Mouse (Mus musculus): ENCODE data around the gene Nlrp9a. TPM values are rescaled to one million over a fixed set of nuclear protein-coding genes. Genes with fewer than 3 reads are reported as not detected.
"Not testable (repeated sequence)": the region's sequence is repeated elsewhere in the genome, so short reads cannot be mapped to it uniquely, and the experiment has no call there.

Nlrp9a gene
- not detected in 2 replicates for polyA plus RNA-seq (2014; fragmentation: Nextera tagmentation; extraction: Ambion mirVana)

DNA sequence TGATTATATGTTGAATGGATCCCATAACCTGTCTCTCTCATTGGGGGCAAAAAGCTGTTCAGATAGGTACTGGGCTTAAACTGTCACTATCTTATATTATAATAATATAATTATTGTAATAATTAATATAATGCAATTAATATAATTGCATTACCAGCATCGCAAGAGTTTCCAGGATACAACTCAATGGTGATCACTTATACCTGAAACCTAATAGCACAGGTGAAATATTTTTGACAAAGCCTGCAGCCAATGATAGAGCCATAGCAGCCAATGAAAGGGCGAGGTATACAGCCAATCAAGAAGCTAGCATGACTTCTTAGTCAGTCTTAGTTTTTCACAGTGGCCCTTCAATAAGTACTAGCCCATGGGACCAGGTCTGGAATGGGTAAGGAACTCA lies at the start of gene Nlrp9a:
TSS of gene Nlrp9a (plus strand) at position 301 of the 400 bp plus-strand sequence.
- H3K4me3 ChIP-seq (ENCODE audit: low read depth, low read length); H3K27me3 ChIP-seq (replicated peaks; ENCODE audit: control insufficient read depth, insufficient read depth, low read length); ATAC-seq (replicated peaks; ENCODE audit: low FRiP score); H3K4me2 ChIP-seq; H3K9me3 ChIP-seq (ENCODE audit: control insufficient read depth, low read length); H3K9ac ChIP-seq (ENCODE audit: low read depth, low read length); H3K4me1 ChIP-seq (replicated peaks; ENCODE audit: control insufficient read depth, insufficient read depth, low read length); H3K36me3 ChIP-seq (ENCODE audit: control insufficient read depth, insufficient read depth, low read length); DNase-seq (ENCODE audit: low spot score); H3K27ac ChIP-seq (ENCODE audit: low read depth, low read length): not testable (repeated sequence)
- 72% methylated on average over 2 of the region's 2 CpGs for WGBS

DNA sequence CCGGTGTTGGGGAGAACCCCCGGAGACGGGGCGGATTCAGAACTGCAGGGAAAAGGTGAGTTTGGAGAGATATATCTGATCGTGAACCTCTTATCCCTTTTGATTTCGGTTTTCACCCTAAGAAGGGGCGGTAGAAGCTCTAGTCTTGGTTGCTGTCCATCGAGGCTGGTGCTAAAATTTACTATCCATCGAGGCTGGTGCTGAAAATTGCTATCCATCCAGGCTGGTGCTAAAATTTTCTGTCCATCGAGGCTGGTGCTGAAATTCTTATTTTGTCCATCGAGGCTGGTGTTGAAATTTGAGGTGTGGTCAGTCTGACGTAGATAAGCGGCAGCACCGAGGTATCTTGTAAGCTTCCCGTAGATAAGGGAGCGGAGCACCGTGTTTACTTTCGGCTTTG lies 45.3 kb upstream of the Nlrp9a start:
- not testable (repeated sequence) for DNase-seq (ENCODE audit: low spot score); H3K9ac ChIP-seq (ENCODE audit: low read depth, low read length); H3K36me3 ChIP-seq (ENCODE audit: control insufficient read depth, insufficient read depth, low read length); H3K4me3 ChIP-seq (ENCODE audit: low read depth, low read length); H3K27me3 ChIP-seq (replicated peaks; ENCODE audit: control insufficient read depth, insufficient read depth, low read length); H3K9me3 ChIP-seq (ENCODE audit: control insufficient read depth, low read length); ATAC-seq (replicated peaks; ENCODE audit: low FRiP score); H3K27ac ChIP-seq (ENCODE audit: low read depth, low read length); H3K4me2 ChIP-seq; H3K4me1 ChIP-seq (replicated peaks; ENCODE audit: control insufficient read depth, insufficient read depth, low read length)
- WGBS, result 74% methylated on average over 18 of the region's 18 CpGs

DNA sequence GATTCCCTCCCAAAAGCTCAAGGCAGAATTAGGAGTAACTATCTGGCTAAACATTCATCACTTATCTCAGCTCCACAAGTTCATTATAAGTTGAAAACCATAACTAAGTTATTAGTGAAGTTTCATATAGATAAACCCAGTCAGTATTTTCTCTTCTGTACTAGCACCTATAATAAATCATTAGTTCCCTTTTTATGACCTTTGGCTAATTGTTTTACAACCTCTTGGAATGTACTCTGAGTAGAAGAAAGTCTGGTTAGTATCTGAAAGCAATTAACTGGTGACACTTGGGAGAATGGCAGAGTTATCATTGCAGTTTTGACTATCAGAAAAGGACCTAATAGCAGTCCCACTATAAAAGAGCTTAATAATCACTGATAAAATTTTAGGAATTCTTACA lies 54.3 kb downstream of the Nlrp9a start:
- no peak overlapping the region for H3K27ac ChIP-seq (ENCODE audit: low read depth, low read length)
- H3K4me1 ChIP-seq (replicated peaks; ENCODE audit: control insufficient read depth, insufficient read depth, low read length), result no peaks in the 10 kb centered on the region
- H3K36me3 ChIP-seq (ENCODE audit: control insufficient read depth, insufficient read depth, low read length), result no peaks in the 10 kb centered on the region
- H3K9ac ChIP-seq (ENCODE audit: low read depth, low read length), result no peak overlapping the region
- H3K4me3 ChIP-seq (ENCODE audit: low read depth, low read length), result no peak overlapping the region
- no peak for DNase-seq (ENCODE audit: low spot score)
- H3K27me3 ChIP-seq (replicated peaks; ENCODE audit: control insufficient read depth, insufficient read depth, low read length), result no peaks in the 10 kb centered on the region
- ATAC-seq (replicated peaks; ENCODE audit: low FRiP score), result no peak
- H3K4me2 ChIP-seq, result no peak overlapping the region
- H3K9me3 ChIP-seq (ENCODE audit: control insufficient read depth, low read length), result 0 out of 2 replicates have a peak, but pooled peaks cover 2% of the 10 kb centered on the region

DNA sequence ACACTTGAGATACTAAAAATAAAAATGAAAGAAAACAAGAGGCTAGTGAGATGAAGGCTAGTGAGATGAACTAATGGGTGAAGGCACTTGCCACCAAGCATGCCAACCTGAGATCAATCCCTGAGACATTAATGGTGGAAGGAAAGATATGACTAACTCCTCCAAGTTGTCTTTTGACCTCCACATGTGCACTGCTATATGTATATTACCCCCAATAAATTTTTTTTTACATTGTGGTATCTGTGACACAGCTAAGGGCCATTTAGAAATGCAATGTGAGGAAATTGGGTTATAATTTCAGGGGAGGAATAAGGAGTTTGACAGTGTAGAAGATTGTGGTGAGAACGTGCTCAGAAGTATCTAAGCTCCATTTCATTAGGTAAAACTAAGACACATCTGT lies 55.0 kb downstream of the Nlrp9a start:
- ATAC-seq (replicated peaks; ENCODE audit: low FRiP score), result no peak
- 58% methylated on average over 1 of the region's 1 CpGs for WGBS
- Histone ChIP-seq H3K27me3 (replicated peaks; ENCODE audit: control insufficient read depth, insufficient read depth, low read length) (no peaks in the 10 kb centered on the region), H3K4me2 (no peak overlapping the region), H3K4me1 (replicated peaks; ENCODE audit: control insufficient read depth, insufficient read depth, low read length) (no peaks in the 10 kb centered on the region), H3K9ac (ENCODE audit: low read depth, low read length) (no peak overlapping the region), H3K27ac (ENCODE audit: low read depth, low read length) (no peak overlapping the region), H3K36me3 (ENCODE audit: control insufficient read depth, insufficient read depth, low read length) (no peaks in the 10 kb centered on the region), H3K4me3 (ENCODE audit: low read depth, low read length) (no peak overlapping the region), H3K9me3 (ENCODE audit: control insufficient read depth, low read length) (0 out of 2 replicates have a peak, but pooled peaks cover 2% of the 10 kb centered on the region)
- DNase-seq (ENCODE audit: low spot score), result no peak

DNA sequence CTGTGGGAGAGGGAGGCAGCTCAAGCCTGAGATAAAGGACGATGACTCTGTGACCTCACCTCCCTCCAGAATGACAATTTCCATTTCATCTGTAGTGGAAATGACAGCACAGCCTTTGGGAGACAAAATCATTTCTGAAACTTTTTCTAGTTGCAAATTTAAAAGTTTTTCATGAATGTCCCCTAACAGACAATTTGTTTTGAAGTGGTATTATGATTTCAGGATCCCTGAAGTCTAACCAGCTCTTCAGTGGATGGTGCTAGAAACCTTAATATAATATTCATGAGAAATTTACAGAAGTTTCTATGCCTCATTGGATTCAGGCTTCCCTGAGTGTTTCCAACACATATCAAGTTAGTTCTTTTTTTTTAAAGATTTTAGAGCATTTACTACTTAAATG lies 83.5 kb downstream of the Nlrp9a start, which contains the start of gene Vmn1r185:
TSS of gene Vmn1r185 (minus strand) at position 101 of the 400 bp plus-strand sequence.
- not testable (repeated sequence) for H3K4me1 ChIP-seq (replicated peaks; ENCODE audit: control insufficient read depth, insufficient read depth, low read length); H3K4me3 ChIP-seq (ENCODE audit: low read depth, low read length); H3K36me3 ChIP-seq (ENCODE audit: control insufficient read depth, insufficient read depth, low read length); DNase-seq (ENCODE audit: low spot score); H3K27ac ChIP-seq (ENCODE audit: low read depth, low read length); H3K9ac ChIP-seq (ENCODE audit: low read depth, low read length); H3K27me3 ChIP-seq (replicated peaks; ENCODE audit: control insufficient read depth, insufficient read depth, low read length); ATAC-seq (replicated peaks; ENCODE audit: low FRiP score); H3K9me3 ChIP-seq (ENCODE audit: control insufficient read depth, low read length); H3K4me2 ChIP-seq
- WGBS, result 65% methylated on average over 1 of the region's 1 CpGs

Small RNA genes lying within 50 kb of the gene (microRNA-seq; reads per million reads assigned to microRNA genes)
- gene Gm25947 (ENCODE audit: borderline number of aligned reads), result not detected

Other genes starting within 250 kb of the Nlrp9a start
- not detected in 2 replicates for gene Cyp2a4, start 227.9 kb upstream of the Nlrp9a start, polyA plus RNA-seq (2014; fragmentation: Nextera tagmentation; extraction: Ambion mirVana)
- gene Nlrp9c, start 131.3 kb upstream of the Nlrp9a start, polyA plus RNA-seq (2014; fragmentation: Nextera tagmentation; extraction: Ambion mirVana), result not detected in 2 replicates
- gene Nlrp4a, start 99.9 kb upstream of the Nlrp9a start, polyA plus RNA-seq (2014; fragmentation: Nextera tagmentation; extraction: Ambion mirVana), result not detected in 2 replicates
- not detected in 2 replicates for gene Vmn1r185, start 83.4 kb downstream of the Nlrp9a start, polyA plus RNA-seq (2014; fragmentation: Nextera tagmentation; extraction: Ambion mirVana)
- gene Cyp2b23, start 151.4 kb downstream of the Nlrp9a start, polyA plus RNA-seq (2014; fragmentation: Nextera tagmentation; extraction: Ambion mirVana), result not detected in 2 replicates
- gene Cyp2b19, start 222.1 kb downstream of the Nlrp9a start, polyA plus RNA-seq (2014; fragmentation: Nextera tagmentation; extraction: Ambion mirVana), result not detected in 2 replicates

Data from liver, embryonic 11.5 days (tissue).